Mouse (Mus musculus) embryonic facial prominence, embryonic 14.5 days (tissue): ENCODE measurements around the gene Marcksl1. TPM values are rescaled to one million over a fixed set of nuclear protein-coding genes. Genes with fewer than 3 reads are reported as not detected.

ENCODE experiments used
- ATAC-seq: fragments of 200-750 bp; cut with Nextera tagmentation; 2 replicates; pipeline ENCODE4 v1.8.0; 2017; ENCODE audit warnings: low read depth, moderate number of reproducible peaks, moderate TSS enrichment
- DNase-seq: peaks from one replicate; pipeline ENCODE4 v3.0.0-alpha.2; 2015; ENCODE audit warnings: low spot score
- H3K27ac ChIP-seq: fragments of 300-500 bp; sonication (generic); replicated peaks from 2 replicates; pipeline ENCODE4 v1.5.1; 2014; ENCODE audit warnings: low read depth, mild to moderate bottlenecking, low read length, moderate library complexity
- H3K27me3 ChIP-seq: fragments of 300-500 bp; sonication (generic); replicated peaks from 2 replicates; pipeline ENCODE4 v1.6.1; 2014; ENCODE audit warnings: low read length; ENCODE audit not compliant: control insufficient read depth, insufficient read depth
- H3K36me3 ChIP-seq: fragments of 300-500 bp; sonication (generic); 2 replicates; pipeline ENCODE4 v1.6.1; 2014; ENCODE audit warnings: low read length, mixed read lengths; ENCODE audit not compliant: control insufficient read depth, insufficient read depth
- H3K4me1 ChIP-seq: fragments of 300-500 bp; sonication (generic); 2 replicates; pipeline ENCODE4 v1.6.1; 2014; ENCODE audit warnings: antibody characterized with exemption, low read length; ENCODE audit not compliant: control insufficient read depth, insufficient read depth
- H3K4me2 ChIP-seq: fragments of 300-500 bp; sonication (generic); 2 replicates; pipeline ENCODE4 v1.6.1; 2014; ENCODE audit warnings: low read depth, mild to moderate bottlenecking, low read length, moderate library complexity, mixed read lengths
- H3K4me3 ChIP-seq: fragments of 300-500 bp; sonication (generic); 2 replicates; pipeline ENCODE4 v1.5.1; 2014; ENCODE audit warnings: low read depth, mild to moderate bottlenecking, low read length
- H3K9ac ChIP-seq: fragments of 300-500 bp; sonication (generic); 2 replicates; pipeline ENCODE4 v1.6.1; 2014; ENCODE audit warnings: low read depth, mild to moderate bottlenecking, low read length, moderate library complexity, mixed read lengths
- H3K9me3 ChIP-seq: fragments of 300-500 bp; sonication (generic); 2 replicates; pipeline ENCODE4 v1.6.1; 2016; ENCODE audit warnings: low read length; ENCODE audit not compliant: control insufficient read depth
- WGBS: fragments of 180-500 bp; shearing (Covaris S2); extraction: QIAGEN DNeasy Blood & Tissue Kit; methylation state at CpG from one replicate; pipeline ENCODE4 v1.1.7; 2014; 5-methylcytosine and 5-hydroxymethylcytosine counted together
- polyA plus RNA-seq: library from polyadenylated mRNA; unstranded; fragments of >200 nt; fragmentation: Nextera tagmentation; extraction: Ambion mirVana; gene quantifications from 2 replicates; pipeline ENCODE4 v1.2.1, GENCODE M21; 2014

The Marcksl1 gene
- polyA plus RNA-seq, 1 experiment from 2014 or later = 488 TPM

- Histone ChIP-seq H3K27ac (no peak overlapping the region), H3K36me3 (no peaks in the 10 kb centered on the region), H3K4me1 (peaks cover 14% of the 10 kb centered on the region; the same call in 1 of the 2 replicates), H3K4me3 (no peak overlapping the region), H3K9me3 (no peaks in the 10 kb centered on the region), H3K9ac (no peak overlapping the region), H3K27me3 (no peaks in the 10 kb centered on the region), H3K4me2 (no peak overlapping the region)
- ATAC-seq (no peak), DNase-seq (no peak)
- WGBS = 54% methylated on average over 9 of the region's 10 CpGs
Observed at GRCm38 (mm10) chr4:129507434-129508236, 5.7 kb upstream of the Marcksl1 start.

- no peak overlapping the region for H3K27ac ChIP-seq
- peaks cover 13% of the 10 kb centered on the region for H3K4me1 ChIP-seq
- H3K27me3 ChIP-seq = no peaks in the 10 kb centered on the region
- no peaks in the 10 kb centered on the region for H3K36me3 ChIP-seq
- ATAC-seq (no peak), DNase-seq (no peak)
- WGBS = 64% methylated on average over 3 of the region's 3 CpGs
- H3K9ac ChIP-seq = no peak overlapping the region
- H3K4me3 ChIP-seq = no peak overlapping the region
- H3K9me3 ChIP-seq = no peaks in the 10 kb centered on the region
- no peak overlapping the region for H3K4me2 ChIP-seq
Observed at GRCm38 (mm10) chr4:129508237-129508515, 5.2 kb upstream of the Marcksl1 start.

- WGBS = 55% methylated on average over 14 of the region's 15 CpGs
- no peaks in the 10 kb centered on the region for H3K27me3 ChIP-seq
- H3K27ac ChIP-seq = no peak overlapping the region
- no peak overlapping the region for H3K9ac ChIP-seq
- no peak overlapping the region for H3K4me3 ChIP-seq
- peaks cover 13% of the 10 kb centered on the region for H3K4me1 ChIP-seq
- H3K36me3 ChIP-seq = no peaks in the 10 kb centered on the region
- ATAC-seq (no peak), DNase-seq (no peak)
- H3K4me2 ChIP-seq = no peak overlapping the region
- no peaks in the 10 kb centered on the region for H3K9me3 ChIP-seq
Observed at GRCm38 (mm10) chr4:129508834-129509600, 4.4 kb upstream of the Marcksl1 start.

DNA sequence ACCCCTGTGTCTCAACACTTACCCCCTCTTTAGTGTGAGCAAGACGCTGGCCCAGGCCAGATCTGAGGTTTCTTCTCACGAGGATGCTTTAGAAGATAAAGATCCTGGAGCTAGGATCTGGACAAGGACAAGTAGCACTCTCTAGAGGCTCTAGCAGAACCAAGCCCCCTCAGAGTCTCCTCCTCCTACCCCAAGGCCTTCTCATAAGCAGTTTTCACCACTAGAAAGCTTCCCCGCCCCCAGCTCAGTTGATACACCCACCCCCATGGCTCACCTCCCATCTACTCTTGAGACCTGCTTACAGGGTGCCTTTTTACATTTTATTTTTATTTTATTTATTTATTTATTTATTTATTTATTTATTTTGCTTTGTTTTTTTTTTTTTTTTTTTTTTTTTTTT, 3.7 kb upstream of the Marcksl1 start:
- Histone ChIP-seq H3K4me3 (no peak overlapping the region), H3K27ac (no peak overlapping the region), H3K27me3 (no peaks in the 10 kb centered on the region), H3K9ac (no peak overlapping the region), H3K4me2 (no peak overlapping the region), H3K9me3 (no peaks in the 10 kb centered on the region), H3K36me3 (no peaks in the 10 kb centered on the region), H3K4me1 (peaks cover 13% of the 10 kb centered on the region)
- ATAC-seq = no peak
- WGBS = 66% methylated on average over 3 of the region's 3 CpGs
- no peak for DNase-seq

GRCm38 (mm10) chr4:129510723-129511412, 2.5 kb upstream of the Marcksl1 start:
- Histone ChIP-seq H3K36me3 (peaks cover 12% of the 10 kb centered on the region), H3K27ac (peak overlapping the region; percentile 52; the same call in 1 of the 2 replicates), H3K4me3 (no peak overlapping the region), H3K27me3 (no peaks in the 10 kb centered on the region), H3K9me3 (no peaks in the 10 kb centered on the region), H3K9ac (no peak overlapping the region), H3K4me2 (no peak overlapping the region), H3K4me1 (peaks cover 13% of the 10 kb centered on the region)
- peak; percentile 56 for DNase-seq
- ATAC-seq = no peak
- WGBS = 44% methylated on average over 6 of the region's 6 CpGs

- H3K27ac ChIP-seq = no peak overlapping the region
- WGBS = 14% methylated on average over 6 of the region's 6 CpGs
- H3K36me3 ChIP-seq = peaks cover 17% of the 10 kb centered on the region
- no peaks in the 10 kb centered on the region for H3K9me3 ChIP-seq
- H3K9ac ChIP-seq = no peak overlapping the region
- DNase-seq (peak; percentile 35), ATAC-seq (no peak)
- H3K4me3 ChIP-seq = no peak overlapping the region
- no peak overlapping the region for H3K4me2 ChIP-seq
- no peaks in the 10 kb centered on the region for H3K27me3 ChIP-seq
- peaks cover 13% of the 10 kb centered on the region for H3K4me1 ChIP-seq
Observed at GRCm38 (mm10) chr4:129511413-129512096, 1.8 kb upstream of the Marcksl1 start.

GRCm38 (mm10) chr4:129513891-129514290, 510 bp downstream of the Marcksl1 start:
- Histone ChIP-seq H3K27ac (peak overlapping the region; percentile 96), H3K9me3 (no peaks in the 10 kb centered on the region), H3K4me3 (peak overlapping the region; percentile 99), H3K9ac (peak overlapping the region; percentile 100), H3K27me3 (no peaks in the 10 kb centered on the region), H3K4me1 (peaks cover 13% of the 10 kb centered on the region), H3K36me3 (peaks cover 40% of the 10 kb centered on the region), H3K4me2 (peak overlapping the region; percentile 67)
- WGBS = 2% methylated on average over 8 of the region's 57 CpGs
- peak; percentile 19 for ATAC-seq
- DNase-seq = peak; percentile 21

DNA sequence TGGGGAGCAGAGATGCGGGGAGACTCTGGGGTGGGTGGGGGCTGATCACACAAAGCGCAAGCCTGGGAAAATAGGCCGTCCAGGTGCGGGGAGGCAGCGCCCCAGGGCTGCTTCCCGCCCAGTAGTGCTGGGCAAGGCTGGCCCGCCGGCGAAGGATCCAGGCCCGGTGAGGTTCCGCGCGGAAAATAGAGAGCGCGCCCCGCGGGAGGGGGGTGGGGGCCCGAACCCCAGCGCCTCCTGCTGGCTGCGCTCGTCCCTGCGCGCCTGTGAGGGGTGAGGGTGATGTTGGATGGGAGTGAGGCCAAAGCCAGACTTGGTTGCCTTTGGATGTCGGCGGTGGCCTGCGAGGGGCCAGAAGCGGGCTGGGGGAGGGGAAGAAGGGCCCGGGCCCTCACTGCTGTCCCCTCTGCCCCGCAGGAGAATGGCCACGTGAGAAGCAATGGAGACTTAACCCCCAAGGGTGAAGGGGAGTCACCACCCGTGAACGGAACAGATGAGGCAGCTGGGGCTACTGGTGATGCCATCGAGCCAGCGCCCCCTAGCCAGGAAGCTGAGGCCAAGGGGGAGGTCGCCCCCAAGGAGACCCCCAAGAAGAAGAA, 1.0 kb downstream of the Marcksl1 start:
- Histone ChIP-seq H3K36me3 (peaks cover 43% of the 10 kb centered on the region), H3K27ac (peak overlapping the region; percentile 96), H3K9ac (peak overlapping the region; percentile 100), H3K4me1 (peaks cover 13% of the 10 kb centered on the region), H3K9me3 (no peaks in the 10 kb centered on the region), H3K4me2 (peak overlapping the region; percentile 67), H3K4me3 (peak overlapping the region; percentile 99), H3K27me3 (no peaks in the 10 kb centered on the region)
- DNase-seq = peak; percentile 62
- peak; percentile 32 for ATAC-seq
- WGBS = 2% methylated on average over 17 of the region's 35 CpGs
